Mouse (Mus musculus) lung, embryonic 14.5 days (tissue): Measurements from ENCODE around the gene Cish. TPM values are rescaled to one million over a fixed set of nuclear protein-coding genes. Genes with fewer than 3 reads are reported as not detected.

Source experiments
- ATAC-seq: fragments of 200-750 bp; cut with Nextera tagmentation; 2 replicates; pipeline ENCODE4 v1.8.0; 2017; ENCODE audit warnings: mild to moderate bottlenecking, moderate TSS enrichment, moderate library complexity; ENCODE audit not compliant: insufficient read depth
- DNase-seq: peaks from one replicate; pipeline ENCODE4 v3.0.0-alpha.2; 2015
- H3K27ac ChIP-seq: fragments of 300-500 bp; sonication (generic); 2 replicates; pipeline ENCODE4 v1.5.1; 2014; ENCODE audit warnings: low read depth, mild to moderate bottlenecking, moderate library complexity
- H3K27me3 ChIP-seq: fragments of 300-500 bp; sonication (generic); 2 replicates; pipeline ENCODE4 v1.6.1; 2014; ENCODE audit warnings: low read length, control low read depth; ENCODE audit not compliant: insufficient read depth
- H3K36me3 ChIP-seq: fragments of 300-500 bp; sonication (generic); 2 replicates; pipeline ENCODE4 v1.6.1; 2014; ENCODE audit warnings: control low read depth; ENCODE audit not compliant: insufficient read depth
- H3K4me1 ChIP-seq: fragments of 300-500 bp; sonication (generic); 2 replicates; pipeline ENCODE4 v1.6.1; 2014; ENCODE audit warnings: antibody characterized with exemption, control low read depth; ENCODE audit not compliant: insufficient read depth
- H3K4me2 ChIP-seq: fragments of 300-500 bp; sonication (generic); 2 replicates; pipeline ENCODE4 v1.6.1; 2014; ENCODE audit warnings: mild to moderate bottlenecking
- H3K4me3 ChIP-seq: fragments of 300-500 bp; sonication (generic); 2 replicates; pipeline ENCODE4 v1.5.1; 2014; ENCODE audit warnings: low read depth, low read length
- H3K9ac ChIP-seq: fragments of 300-500 bp; sonication (generic); 2 replicates; pipeline ENCODE4 v1.6.1; 2014
- H3K9me3 ChIP-seq: fragments of 300-500 bp; sonication (generic); 2 replicates; pipeline ENCODE4 v1.6.1; 2016; ENCODE audit warnings: low read depth, low read length, control low read depth
- CTCF ChIP-seq: IDR thresholded peaks from 2 replicates; pipeline ENCODE4 v1.5.1; 2016; ENCODE audit warnings: antibody characterized with exemption, low read depth
- WGBS: fragments of 180-500 bp; shearing (Covaris S2); extraction: QIAGEN DNeasy Blood & Tissue Kit; methylation state at CpG from one replicate; pipeline ENCODE4 v1.1.7; 2014; 5-methylcytosine and 5-hydroxymethylcytosine counted together
- polyA plus RNA-seq: library from polyadenylated mRNA; unstranded; fragments of >200 nt; fragmentation: Nextera tagmentation; extraction: Ambion mirVana; gene quantifications from 2 replicates; pipeline ENCODE4 v1.2.1, GENCODE M21; 2014

The Cish gene
- polyA plus RNA-seq, 1 experiment from 2014 or later = 8.5 TPM

DNA sequence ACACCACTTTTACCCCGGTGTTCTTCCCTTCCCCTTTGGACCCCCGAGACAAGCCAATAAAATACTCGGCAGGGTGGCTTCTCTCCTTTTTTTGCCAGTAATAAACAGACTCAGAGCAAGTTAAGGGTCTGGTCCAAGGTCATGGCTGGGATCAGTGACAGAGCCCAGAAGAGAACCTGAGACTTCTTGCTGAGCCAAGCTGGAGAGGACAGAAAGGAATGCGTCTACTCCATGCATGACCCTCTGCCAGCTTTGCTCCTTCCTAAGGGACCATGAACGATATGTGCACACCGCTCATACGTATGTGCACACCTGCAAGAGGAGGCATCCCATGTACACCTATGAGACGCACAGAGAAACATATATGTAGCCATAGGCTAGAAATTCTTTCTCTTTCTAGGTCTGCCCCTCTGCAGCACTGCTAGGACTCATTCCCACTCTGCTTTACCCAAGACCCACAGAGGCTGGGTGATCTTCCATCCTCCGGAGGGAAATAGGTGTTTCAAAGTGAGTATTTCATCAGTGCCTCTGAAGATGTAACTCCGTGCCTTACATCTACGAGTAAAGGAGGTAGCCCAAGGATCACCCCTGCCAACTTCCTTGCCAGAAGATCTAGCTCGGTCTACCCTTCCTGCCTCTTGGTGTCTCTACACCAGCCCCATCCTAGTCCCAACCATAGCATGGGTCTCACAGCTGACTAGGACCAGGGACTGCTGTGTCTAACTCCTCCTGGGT, 45.3 kb downstream of the Cish start:
- WGBS = 47% methylated on average over 12 of the region's 12 CpGs
- Histone ChIP-seq H3K4me1 (peaks cover 10% of the 10 kb centered on the region), H3K27me3 (no peaks in the 10 kb centered on the region), H3K9me3 (no peaks in the 10 kb centered on the region), H3K4me3 (peak overlapping the region; percentile 47), H3K36me3 (no peaks in the 10 kb centered on the region), H3K4me2 (peak overlapping the region; percentile 73), H3K27ac (no peak overlapping the region), H3K9ac (peak overlapping the region; percentile 48)
- no peak for ATAC-seq
- DNase-seq = no peak
- TF ChIP-seq CTCF = no peak

DNA sequence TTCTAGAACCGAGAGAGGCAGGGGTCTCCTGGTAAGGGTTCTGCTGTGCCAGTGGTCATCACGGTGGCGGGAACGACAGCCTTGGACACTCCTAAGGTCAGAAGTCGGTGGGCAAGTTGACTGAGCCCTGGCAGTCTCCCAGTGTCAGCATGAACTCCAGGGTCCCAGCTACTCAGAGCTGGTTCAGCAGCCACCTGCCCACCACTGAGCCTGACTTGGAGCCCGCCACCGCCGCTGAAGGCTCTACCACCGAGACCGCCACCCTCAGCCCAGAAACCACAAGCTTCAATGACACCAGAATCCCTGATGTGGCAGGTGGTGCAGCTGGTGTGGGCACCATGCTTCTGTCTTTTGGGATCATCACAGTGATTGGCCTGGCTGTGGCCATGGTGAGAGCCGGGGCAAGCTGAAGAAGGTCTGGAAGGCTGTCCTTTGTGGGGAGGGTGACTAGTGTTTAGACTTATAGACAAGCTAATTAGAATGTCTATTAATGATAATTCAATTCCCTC, 46.4 kb downstream of the Cish start:
- no peaks in the 10 kb centered on the region for H3K36me3 ChIP-seq
- DNase-seq = no peak
- ATAC-seq = no peak

DNA sequence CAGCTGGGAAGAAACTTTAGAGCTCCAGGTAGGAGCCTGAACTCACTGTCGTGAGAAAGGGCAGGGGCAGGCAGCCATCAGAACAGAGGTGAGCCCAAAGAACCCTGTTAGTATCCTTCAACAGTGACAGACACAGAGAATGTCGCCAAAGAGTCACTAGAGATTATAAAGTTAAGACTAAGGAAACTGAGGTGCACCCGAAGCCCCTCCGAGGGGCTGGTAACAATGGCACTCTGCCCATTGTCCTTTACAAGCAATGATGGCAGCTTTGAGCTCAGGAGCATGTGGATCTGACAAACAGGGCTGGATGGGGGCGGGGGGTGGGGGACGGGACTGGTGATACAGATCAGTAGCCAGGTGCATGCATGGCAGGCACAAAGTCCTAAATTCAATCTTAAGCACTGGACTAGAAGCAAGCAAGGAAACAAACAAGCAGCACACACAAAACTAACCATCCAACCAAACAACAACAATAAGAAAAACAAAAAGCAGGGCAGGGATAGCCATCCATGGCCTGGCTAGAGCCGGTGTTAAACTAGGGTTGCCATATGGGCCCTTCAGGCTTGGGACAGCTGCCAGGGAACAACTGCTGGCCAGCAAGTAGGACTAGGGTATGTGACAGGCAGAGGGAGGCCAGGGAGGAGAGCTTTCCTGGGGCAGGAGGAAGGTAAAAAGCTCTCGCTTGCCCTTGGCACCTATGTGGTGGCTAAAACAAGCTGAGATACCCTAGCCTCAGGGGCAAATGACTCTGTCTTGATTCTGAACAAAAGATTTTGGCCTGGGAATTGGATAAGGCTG, 47.5 kb downstream of the Cish start:
- Histone ChIP-seq H3K4me1 (peaks cover 6% of the 10 kb centered on the region), H3K9me3 (no peaks in the 10 kb centered on the region), H3K4me3 (no peak overlapping the region), H3K27me3 (no peaks in the 10 kb centered on the region), H3K27ac (no peak overlapping the region), H3K9ac (no peak overlapping the region), H3K36me3 (no peaks in the 10 kb centered on the region), H3K4me2 (no peak overlapping the region)
- DNase-seq (no peak), ATAC-seq (no peak)
- 57% methylated on average over 8 of the region's 8 CpGs for WGBS
- no peak for TF ChIP-seq CTCF

More for the DNA sequence above, 46.4 kb downstream of the Cish start:
- Histone ChIP-seq H3K4me1 (peaks cover 10% of the 10 kb centered on the region), H3K9me3 (no peaks in the 10 kb centered on the region), H3K27me3 (no peaks in the 10 kb centered on the region), H3K9ac (no peak overlapping the region), H3K4me3 (no peak overlapping the region), H3K27ac (no peak overlapping the region), H3K4me2 (no peak overlapping the region)
- WGBS = 90% methylated on average over 11 of the region's 11 CpGs
- TF ChIP-seq CTCF = no peak

DNA sequence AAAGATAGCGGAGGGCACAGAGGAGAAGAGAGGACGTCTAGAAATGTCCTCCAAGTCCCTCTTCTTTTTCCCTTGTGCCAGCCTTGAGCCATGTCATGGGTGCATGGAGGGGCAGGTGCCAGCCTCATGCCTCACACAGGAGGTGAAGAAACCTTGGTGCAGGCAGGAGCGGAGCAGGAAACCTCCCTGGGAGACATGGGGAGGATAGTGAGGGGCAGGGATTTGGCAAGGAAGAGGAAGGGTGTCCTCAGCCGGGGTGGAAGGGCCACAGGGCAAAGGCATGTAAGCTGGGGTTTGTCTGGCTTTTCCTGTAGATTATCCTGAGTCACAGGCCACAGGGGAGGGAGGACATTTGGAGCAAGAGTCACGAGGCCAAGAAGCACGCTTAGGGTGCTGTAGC, 48.2 kb downstream of the Cish start:
- Histone ChIP-seq H3K4me2 (no peak overlapping the region), H3K4me3 (no peak overlapping the region), H3K9me3 (no peaks in the 10 kb centered on the region), H3K36me3 (no peaks in the 10 kb centered on the region), H3K27me3 (no peaks in the 10 kb centered on the region), H3K27ac (no peak overlapping the region), H3K4me1 (no peaks in the 10 kb centered on the region), H3K9ac (no peak overlapping the region)
- TF ChIP-seq CTCF = no peak
- DNase-seq = no peak
- no peak for ATAC-seq
- WGBS = 60% methylated on average over 6 of the region's 6 CpGs

DNA sequence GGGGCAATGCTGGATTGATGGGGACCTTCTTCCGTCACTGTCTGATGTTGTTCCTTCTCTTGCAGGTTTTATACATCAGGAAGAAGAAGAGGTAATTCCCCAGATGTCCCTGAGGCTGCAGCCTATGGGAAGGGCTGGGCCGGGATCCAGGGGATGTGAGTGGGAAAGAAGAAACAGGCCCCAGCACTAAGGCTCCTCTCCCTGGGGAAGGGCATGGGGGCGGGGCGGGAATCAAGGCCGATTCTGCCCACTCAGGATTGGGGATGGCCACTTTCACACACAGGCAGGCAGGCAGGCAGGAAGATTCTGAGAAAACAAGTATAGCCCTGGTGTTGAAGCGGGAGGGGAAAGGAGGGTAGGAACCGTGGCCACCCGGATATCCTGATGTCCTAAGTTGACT, 50.3 kb downstream of the Cish start:
- 84% methylated on average over 8 of the region's 8 CpGs for WGBS
- Histone ChIP-seq H3K27ac (no peak overlapping the region), H3K4me3 (no peak overlapping the region), H3K4me1 (no peaks in the 10 kb centered on the region), H3K4me2 (no peak overlapping the region), H3K9me3 (no peaks in the 10 kb centered on the region), H3K36me3 (no peaks in the 10 kb centered on the region), H3K9ac (no peak overlapping the region), H3K27me3 (no peaks in the 10 kb centered on the region)
- no peak for TF ChIP-seq CTCF
- DNase-seq = no peak
- ATAC-seq = no peak

DNA sequence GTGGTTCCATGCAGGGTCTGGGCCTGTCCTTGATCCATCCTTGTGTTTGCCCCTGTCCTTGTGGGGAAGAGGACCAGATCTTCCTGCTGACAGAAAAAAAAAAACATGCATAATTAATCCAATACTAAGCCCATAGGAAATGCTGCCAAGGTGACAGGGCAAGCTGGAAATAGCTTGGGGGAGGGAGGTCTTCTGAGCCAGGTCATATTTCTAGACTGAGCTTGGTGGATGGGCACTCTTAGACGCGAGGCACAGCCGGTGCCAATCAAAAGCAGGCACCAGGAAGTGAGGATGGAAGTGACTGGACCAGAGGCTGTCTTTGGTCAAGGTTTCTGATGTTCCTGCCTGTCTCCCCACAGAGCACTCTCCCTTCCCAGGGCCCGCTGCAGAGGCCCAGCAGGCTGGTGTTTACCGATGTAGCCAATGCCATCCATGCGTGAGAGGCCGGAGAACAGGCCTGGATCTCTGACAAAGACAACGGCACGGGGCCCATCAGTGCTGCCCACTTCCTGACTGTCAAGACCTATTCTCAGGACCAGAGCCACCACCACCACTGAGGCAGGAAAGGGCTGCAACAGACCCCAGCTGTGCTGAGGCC, 51.9 kb downstream of the Cish start:
- no peak overlapping the region for H3K27ac ChIP-seq
- H3K4me3 ChIP-seq = no peak overlapping the region
- WGBS = 57% methylated on average over 9 of the region's 9 CpGs
- H3K9me3 ChIP-seq = no peaks in the 10 kb centered on the region
- no peak overlapping the region for H3K9ac ChIP-seq
- H3K4me2 ChIP-seq = no peak overlapping the region
- DNase-seq (no peak), ATAC-seq (no peak)
- no peaks in the 10 kb centered on the region for H3K27me3 ChIP-seq
- no peak for TF ChIP-seq CTCF
- H3K4me1 ChIP-seq = no peaks in the 10 kb centered on the region
- no peaks in the 10 kb centered on the region for H3K36me3 ChIP-seq

DNA sequence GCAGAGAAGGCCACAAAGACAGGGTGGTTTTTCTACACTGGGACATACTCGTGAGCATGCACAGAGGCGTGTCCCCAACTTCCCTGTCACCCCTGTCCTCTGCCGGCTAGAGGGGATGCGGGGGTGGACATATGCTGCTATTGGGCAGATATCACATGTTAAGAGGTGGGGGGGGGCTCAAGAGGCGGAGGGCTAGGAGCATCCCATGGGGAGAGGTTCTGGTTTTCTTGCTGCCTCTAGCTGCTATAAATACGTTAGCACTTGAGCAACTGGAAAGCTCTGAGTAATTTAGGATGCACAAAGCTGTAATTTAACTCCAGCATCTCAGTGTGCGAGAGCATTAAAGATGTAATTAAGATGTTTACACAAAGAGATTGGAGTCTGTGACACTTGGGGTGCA, 53.5 kb downstream of the Cish start:
- WGBS = 47% methylated on average over 7 of the region's 7 CpGs
- no peak overlapping the region for H3K4me2 ChIP-seq
- no peak overlapping the region for H3K4me3 ChIP-seq
- H3K9ac ChIP-seq = no peak overlapping the region
- no peaks in the 10 kb centered on the region for H3K9me3 ChIP-seq
- no peaks in the 10 kb centered on the region for H3K36me3 ChIP-seq
- no peaks in the 10 kb centered on the region for H3K4me1 ChIP-seq
- no peak for ATAC-seq
- DNase-seq = no peak
- TF ChIP-seq CTCF = no peak
- H3K27ac ChIP-seq = no peak overlapping the region
- H3K27me3 ChIP-seq = no peaks in the 10 kb centered on the region

Other genes starting within 250 kb of the Cish start
- 0.23 and 0.25 TPM in 2 replicates for gene Dock3, start 64.1 kb upstream of the Cish start, polyA plus RNA-seq
- 7.8 and 8.3 TPM in 2 replicates for gene Mapkapk3, start 6.1 kb upstream of the Cish start, polyA plus RNA-seq
- gene Hemk1, start 42.3 kb downstream of the Cish start, polyA plus RNA-seq = 9.8 and 11.3 TPM in 2 replicates
- 0.27 and 0.28 TPM in 2 replicates for gene 6430571L13Rik, start 44.6 kb downstream of the Cish start, polyA plus RNA-seq
- gene Cacna2d2, start 103.6 kb downstream of the Cish start, polyA plus RNA-seq = 0.18 TPM in 1 of 2 replicates, not detected in the other
- gene Tmem115, start 237.9 kb downstream of the Cish start, polyA plus RNA-seq = 42.1 and 45.3 TPM in 2 replicates
- 22.9 and 23.0 TPM in 2 replicates for gene Cyb561d2, start 246.2 kb downstream of the Cish start, polyA plus RNA-seq
- 32.9 and 34.6 TPM in 2 replicates for gene Nprl2, start 246.2 kb downstream of the Cish start, polyA plus RNA-seq